Mouse (Mus musculus) heart, embryonic 15.5 days (tissue): ENCODE measurements around the gene Gm9970. TPM values are rescaled to one million over a fixed set of nuclear protein-coding genes. Genes with fewer than 3 reads are reported as not detected.
"Not testable (repeated sequence)": the region's sequence is repeated elsewhere in the genome, so short reads cannot be mapped to it uniquely, and the experiment has no call there.

ENCODE experiments used
- ATAC-seq: fragments of 200-750 bp; cut with Nextera tagmentation; replicated peaks from 2 replicates; pipeline ENCODE4 v1.8.0; 2017; ENCODE audit warnings: low read depth, moderate TSS enrichment; ENCODE audit not compliant: insufficient number of reproducible peaks, insufficient read depth, low FRiP score
- H3K27ac ChIP-seq: fragments of 300-500 bp; sonication (generic); 2 replicates; pipeline ENCODE4 v1.5.1; 2015; ENCODE audit warnings: mild to moderate bottlenecking, inconsistent platforms
- H3K27me3 ChIP-seq: fragments of 300-500 bp; sonication (generic); 2 replicates; pipeline ENCODE4 v1.6.1; 2015; ENCODE audit warnings: inconsistent platforms
- H3K36me3 ChIP-seq: fragments of 300-500 bp; sonication (generic); 2 replicates; pipeline ENCODE4 v1.6.1; 2015; ENCODE audit warnings: mild to moderate bottlenecking, inconsistent platforms
- H3K4me1 ChIP-seq: fragments of 300-500 bp; sonication (generic); replicated peaks from 2 replicates; pipeline ENCODE4 v1.6.1; 2015; ENCODE audit warnings: inconsistent platforms
- H3K4me2 ChIP-seq: fragments of 300-500 bp; sonication (generic); 2 replicates; pipeline ENCODE4 v1.6.1; 2015; ENCODE audit warnings: inconsistent platforms, mild to moderate bottlenecking, moderate library complexity
- H3K4me3 ChIP-seq: fragments of 300-500 bp; sonication (generic); 2 replicates; pipeline ENCODE4 v1.5.1; 2015; ENCODE audit warnings: mild to moderate bottlenecking, inconsistent platforms
- H3K9ac ChIP-seq: fragments of 300-500 bp; sonication (generic); 2 replicates; pipeline ENCODE4 v1.6.1; 2015; ENCODE audit warnings: mild to moderate bottlenecking, inconsistent platforms
- H3K9me3 ChIP-seq: fragments of 300-500 bp; sonication (generic); replicated peaks from 2 replicates; pipeline ENCODE4 v1.6.1; 2016; ENCODE audit warnings: inconsistent platforms
- WGBS: fragments of 180-500 bp; shearing (Covaris S2); methylation state at CpG from one replicate; pipeline ENCODE4 v1.1.7; 2015; ENCODE audit warnings: mixed read lengths; 5-methylcytosine and 5-hydroxymethylcytosine counted together
- polyA plus RNA-seq: library from polyadenylated mRNA; unstranded; fragments of >200 nt; fragmentation: Nextera tagmentation; extraction: Ambion mirVana; gene quantifications from 2 replicates; pipeline ENCODE4 v1.2.1, GENCODE M21; 2015

Gm9970 gene
- polyA plus RNA-seq, 1 experiment from 2014 or later, result 0.25 TPM

DNA sequence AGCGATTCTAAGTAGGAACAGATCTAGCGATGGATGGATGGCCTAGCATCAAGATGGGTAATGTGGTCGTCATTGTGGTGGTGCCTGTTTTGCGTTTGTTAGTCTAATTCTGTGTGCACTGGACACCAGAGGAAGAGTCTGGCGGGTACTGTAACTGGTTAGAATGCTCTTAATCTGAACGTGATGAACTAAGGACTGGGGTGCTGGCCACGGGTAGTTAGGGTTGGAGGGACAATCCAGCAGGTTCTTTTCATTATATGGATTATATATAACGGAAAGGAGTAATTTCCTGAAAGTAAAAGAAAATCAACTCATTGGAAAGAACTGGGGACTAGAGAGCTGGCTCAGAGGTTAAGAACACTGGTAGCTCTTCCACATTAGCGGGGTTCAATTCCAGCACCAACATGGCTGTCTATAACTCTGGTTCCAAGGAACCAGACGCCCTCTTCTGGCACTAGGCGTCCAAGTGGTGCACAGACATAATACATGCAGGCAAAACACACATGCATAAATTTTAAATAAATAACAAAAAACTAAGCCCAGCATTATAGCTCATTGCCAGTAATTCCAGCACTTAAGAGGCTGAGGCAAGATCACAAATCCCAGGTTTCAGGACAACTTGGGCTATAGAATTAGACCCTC, 19.6 kb downstream of the Gm9970 start:
- Histone ChIP-seq H3K36me3 (no peaks in the 10 kb centered on the region), H3K27ac (peak overlapping the region; percentile 85), H3K4me3 (peak overlapping the region; percentile 97), H3K9ac (peak overlapping the region; percentile 96), H3K4me2 (peak overlapping the region; percentile 80), H3K9me3 (no peaks in the 10 kb centered on the region), H3K27me3 (no peaks in the 10 kb centered on the region), H3K4me1 (peaks cover 17% of the 10 kb centered on the region)
- WGBS, result 18% methylated on average over 11 of the region's 11 CpGs
- ATAC-seq, result no peak

DNA sequence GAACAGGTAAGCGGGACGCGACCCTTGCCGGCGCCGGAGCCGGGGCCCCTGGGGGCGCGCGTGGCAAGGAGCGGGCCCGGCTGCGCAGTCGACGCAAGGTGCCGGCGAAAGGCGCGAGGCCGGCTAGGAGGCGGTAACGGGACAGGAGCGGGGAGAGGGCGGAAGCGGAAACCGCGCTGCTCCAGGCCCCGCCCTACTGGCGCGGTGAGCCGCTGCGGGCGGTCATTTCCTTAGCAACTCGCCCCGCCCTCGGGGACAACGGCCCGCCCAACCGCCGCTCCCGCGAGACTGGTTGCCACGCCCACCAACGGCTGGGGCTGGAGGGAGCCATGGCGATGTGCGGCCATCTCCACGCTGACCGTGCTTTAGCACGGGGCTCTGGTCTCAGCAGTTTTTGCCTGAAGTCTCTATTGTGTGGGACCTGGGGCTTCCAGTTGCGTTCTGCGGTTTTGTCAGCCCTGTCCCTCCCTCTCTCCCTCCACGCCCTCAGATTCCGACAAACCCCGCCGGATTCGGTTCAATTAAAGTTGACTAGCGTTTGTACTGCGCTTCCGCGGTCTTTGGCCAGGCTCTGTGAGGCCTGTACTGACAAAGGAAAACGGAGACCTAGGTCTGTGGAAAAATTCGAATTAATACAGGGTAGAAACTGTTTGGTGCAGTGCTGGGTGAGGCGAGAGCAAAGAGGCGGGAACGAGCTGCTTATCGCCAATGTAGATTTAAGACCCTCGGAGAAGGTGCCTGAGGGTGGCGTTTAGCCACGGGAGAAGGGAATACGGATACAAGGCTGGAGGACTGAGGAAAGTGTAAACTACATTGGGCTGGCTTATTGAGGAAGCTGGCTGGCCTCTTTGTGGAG, 20.4 kb downstream of the Gm9970 start, which contains the start of gene Ppm1g:
Gene Ppm1g (minus strand): TSS at position 240 of the 856 bp plus-strand sequence.
- Histone ChIP-seq H3K36me3 (no peaks in the 10 kb centered on the region), H3K4me2 (peak within 1 kb of the TSS; percentile 80), H3K27ac (peak within 1 kb of the TSS; percentile 93), H3K4me3 (peak within 1 kb of the TSS; percentile 97), H3K9ac (peak within 1 kb of the TSS; percentile 96), H3K27me3 (no peaks in the 10 kb centered on the region), H3K9me3 (no peaks in the 10 kb centered on the region), H3K4me1 (peaks cover 17% of the 10 kb centered on the region)
- peak; percentile 97 for ATAC-seq
- WGBS, result under 1% methylated on average over 70 of the region's 70 CpGs

- Histone ChIP-seq H3K27ac (peak overlapping the region; percentile 93), H3K9me3 (no peaks in the 10 kb centered on the region), H3K36me3 (no peaks in the 10 kb centered on the region), H3K4me2 (peak overlapping the region; percentile 80), H3K27me3 (no peaks in the 10 kb centered on the region), H3K9ac (peak overlapping the region; percentile 96), H3K4me1 (peaks cover 17% of the 10 kb centered on the region), H3K4me3 (peak overlapping the region; percentile 97)
- under 1% methylated on average over 40 of the region's 40 CpGs for WGBS
- peak; percentile 58 for ATAC-seq
These were observed 21.1 kb downstream of the Gm9970 start for GRCm38 (mm10) chr5:31219911-31220447.

GRCm38 (mm10) chr5:31219474-31219873, 21.6 kb downstream of the Gm9970 start:
- Histone ChIP-seq H3K9ac (peak overlapping the region; percentile 96), H3K9me3 (no peaks in the 10 kb centered on the region), H3K36me3 (no peaks in the 10 kb centered on the region), H3K27me3 (no peaks in the 10 kb centered on the region), H3K27ac (peak overlapping the region; percentile 93), H3K4me3 (peak overlapping the region; percentile 97), H3K4me2 (peak overlapping the region; percentile 80), H3K4me1 (peaks cover 17% of the 10 kb centered on the region)
- ATAC-seq, result no peak
- 1% methylated on average over 11 of the region's 11 CpGs for WGBS

- Histone ChIP-seq H3K27ac (no peak overlapping the region), H3K27me3 (no peaks in the 10 kb centered on the region), H3K4me2 (peak overlapping the region; percentile 80), H3K9me3 (no peaks in the 10 kb centered on the region), H3K36me3 (no peaks in the 10 kb centered on the region), H3K4me3 (peak overlapping the region; percentile 97), H3K4me1 (peaks cover 17% of the 10 kb centered on the region), H3K9ac (no peak overlapping the region; the same call in 1 of the 2 replicates)
- WGBS, result 3% methylated on average over 2 of the region's 2 CpGs
- no peak for ATAC-seq
These were observed 22.0 kb downstream of the Gm9970 start for GRCm38 (mm10) chr5:31219070-31219469.

GRCm38 (mm10) chr5:31218294-31218693, 22.7 kb downstream of the Gm9970 start:
- Histone ChIP-seq H3K4me2 (no peak overlapping the region), H3K4me1 (peaks cover 17% of the 10 kb centered on the region), H3K36me3 (no peaks in the 10 kb centered on the region), H3K9me3 (no peaks in the 10 kb centered on the region), H3K27me3 (no peaks in the 10 kb centered on the region), H3K4me3 (no peak overlapping the region), H3K27ac (no peak overlapping the region), H3K9ac (no peak overlapping the region)
- 43% methylated on average over 7 of the region's 7 CpGs for WGBS
- ATAC-seq, result no peak

GRCm38 (mm10) chr5:31216554-31216953, 24.5 kb downstream of the Gm9970 start:
- not testable (repeated sequence) for ATAC-seq, H3K9ac ChIP-seq

DNA sequence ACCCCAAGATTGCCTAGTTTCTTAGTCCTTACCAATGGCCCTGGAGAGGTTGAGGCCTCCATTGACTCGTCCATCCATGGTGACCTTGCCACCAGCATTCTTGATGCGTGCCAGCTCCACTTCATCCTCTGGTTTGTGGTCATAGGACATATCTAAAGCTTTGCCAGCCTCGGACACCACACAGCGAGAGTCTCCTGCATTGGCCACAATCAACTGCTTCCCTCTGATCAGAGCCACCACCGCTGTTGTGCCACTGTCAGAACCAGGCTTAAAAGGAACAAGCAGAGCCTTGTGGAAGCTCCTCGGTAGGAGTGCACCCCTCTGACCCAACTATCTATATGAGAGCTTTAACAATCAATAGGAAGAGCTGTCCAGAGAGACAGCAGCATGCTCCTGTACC, 36.6 kb downstream of the Gm9970 start:
- no peaks in the 10 kb centered on the region for H3K27me3 ChIP-seq
- WGBS, result 90% methylated on average over 6 of the region's 6 CpGs
- no peak overlapping the region for H3K27ac ChIP-seq
- no peak overlapping the region for H3K4me2 ChIP-seq
- H3K9me3 ChIP-seq, result no peaks in the 10 kb centered on the region; the same call in 1 of the 2 replicates
- H3K4me3 ChIP-seq, result no peak overlapping the region
- H3K9ac ChIP-seq, result no peak overlapping the region
- peaks cover 25% of the 10 kb centered on the region for H3K4me1 ChIP-seq
- peaks cover 65% of the 10 kb centered on the region for H3K36me3 ChIP-seq
- ATAC-seq, result no peak

More at GRCm38 (mm10) chr5:31216554-31216953, 24.5 kb downstream of the Gm9970 start:
- not testable (repeated sequence) for H3K4me3 ChIP-seq, H3K4me2 ChIP-seq, H3K9me3 ChIP-seq, H3K36me3 ChIP-seq, H3K27ac ChIP-seq, H3K27me3 ChIP-seq
- H3K4me1 ChIP-seq, result peaks cover 17% of the 10 kb centered on the region
- WGBS, result 89% methylated on average over 6 of the region's 6 CpGs

GRCm38 (mm10) chr5:31203866-31204265, 37.2 kb downstream of the Gm9970 start:
- Histone ChIP-seq H3K27ac (no peak overlapping the region), H3K9me3 (no peaks in the 10 kb centered on the region; the same call in 1 of the 2 replicates), H3K4me2 (no peak overlapping the region), H3K27me3 (no peaks in the 10 kb centered on the region), H3K36me3 (peaks cover 71% of the 10 kb centered on the region), H3K9ac (no peak overlapping the region), H3K4me3 (no peak overlapping the region), H3K4me1 (peaks cover 25% of the 10 kb centered on the region)
- 81% methylated on average over 2 of the region's 2 CpGs for WGBS
- ATAC-seq, result no peak

DNA sequence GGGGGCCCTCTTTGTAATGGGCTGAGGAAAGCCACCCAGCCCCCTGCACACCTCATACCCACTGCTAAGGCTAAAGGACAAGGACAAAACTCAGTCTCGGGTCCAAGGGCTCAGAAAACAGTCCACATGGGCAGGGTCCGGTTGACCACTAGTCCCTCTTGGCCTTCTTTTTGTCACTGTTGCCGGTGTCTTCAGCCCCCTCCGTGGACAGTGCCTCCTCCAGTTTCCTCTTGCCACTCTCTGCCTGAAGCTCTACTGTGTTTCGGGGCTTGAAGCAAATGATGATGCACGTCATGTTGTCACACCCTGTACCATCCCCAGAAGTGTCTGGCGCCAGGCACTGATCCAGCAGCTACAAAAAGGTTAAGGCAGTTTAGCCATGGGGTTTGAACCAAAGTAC, 38.1 kb downstream of the Gm9970 start:
- Histone ChIP-seq H3K9ac (no peak overlapping the region), H3K9me3 (no peaks in the 10 kb centered on the region; the same call in 1 of the 2 replicates), H3K27me3 (no peaks in the 10 kb centered on the region), H3K4me1 (peaks cover 25% of the 10 kb centered on the region), H3K4me3 (peak overlapping the region; percentile 74), H3K4me2 (peak overlapping the region; percentile 77), H3K27ac (peak overlapping the region; percentile 78), H3K36me3 (peaks cover 74% of the 10 kb centered on the region)
- no peak for ATAC-seq
- 85% methylated on average over 7 of the region's 7 CpGs for WGBS
